Mouse (Mus musculus) hindbrain, embryonic 16.5 days (tissue): ENCODE data around the gene Inpp5d. TPM values are rescaled to one million over a fixed set of nuclear protein-coding genes. Genes with fewer than 3 reads are reported as not detected.

ENCODE experiments used
- ATAC-seq: fragments of 200-750 bp; cut with Nextera tagmentation; 2 replicates; pipeline ENCODE4 v1.8.0; 2017; ENCODE audit warnings: moderate TSS enrichment, moderate library complexity
- H3K27ac ChIP-seq: fragments of 300-500 bp; sonication (generic); 2 replicates; pipeline ENCODE4 v1.5.1; 2014; ENCODE audit warnings: low read depth, mild to moderate bottlenecking, control low read depth, low read length, moderate library complexity
- H3K27me3 ChIP-seq: fragments of 300-500 bp; sonication (generic); replicated peaks from 2 replicates; pipeline ENCODE4 v1.6.1; 2014; ENCODE audit warnings: low read length; ENCODE audit not compliant: control insufficient read depth, insufficient read depth
- H3K36me3 ChIP-seq: fragments of 300-500 bp; sonication (generic); 2 replicates; pipeline ENCODE4 v1.6.1; 2014; ENCODE audit warnings: mild to moderate bottlenecking, low read length, moderate library complexity, mixed read lengths; ENCODE audit not compliant: control insufficient read depth, insufficient read depth
- H3K4me1 ChIP-seq: fragments of 300-500 bp; sonication (generic); 2 replicates; pipeline ENCODE4 v1.6.1; 2014; ENCODE audit warnings: low read depth, low read length; ENCODE audit not compliant: control insufficient read depth, insufficient read depth
- H3K4me2 ChIP-seq: fragments of 300-500 bp; sonication (generic); 2 replicates; pipeline ENCODE4 v1.6.1; 2014; ENCODE audit warnings: mild to moderate bottlenecking, low read length, control low read depth, moderate library complexity
- H3K4me3 ChIP-seq: fragments of 300-500 bp; sonication (generic); 2 replicates; pipeline ENCODE4 v1.5.1; 2014; ENCODE audit warnings: mild to moderate bottlenecking, low read length, control low read depth, moderate library complexity
- H3K9ac ChIP-seq: fragments of 300-500 bp; sonication (generic); 2 replicates; pipeline ENCODE4 v1.6.1; 2014; ENCODE audit warnings: low read depth, mild to moderate bottlenecking, control low read depth, low read length, moderate library complexity
- H3K9me3 ChIP-seq: fragments of 300-500 bp; sonication (generic); 2 replicates; pipeline ENCODE4 v1.6.1; 2014; ENCODE audit warnings: mild to moderate bottlenecking, low read length, moderate library complexity; ENCODE audit not compliant: control insufficient read depth
- WGBS: fragments of 180-500 bp; shearing (Covaris S2); extraction: QIAGEN DNeasy Blood & Tissue Kit; methylation state at CpG from one replicate; pipeline ENCODE4 v1.1.7; 2014; 5-methylcytosine and 5-hydroxymethylcytosine counted together
- polyA plus RNA-seq: library from polyadenylated mRNA; unstranded; fragments of >200 nt; fragmentation: Nextera tagmentation; extraction: Ambion mirVana; gene quantifications from 2 replicates; pipeline ENCODE4 v1.2.1, GENCODE M21; 2015

Gene Inpp5d
- polyA plus RNA-seq, 1 experiment from 2014 or later: 3.2 TPM

- H3K4me3 ChIP-seq: no peak overlapping the region
- no peaks in the 10 kb centered on the region for H3K36me3 ChIP-seq
- ATAC-seq: no peak
- H3K27ac ChIP-seq: no peak overlapping the region
- 74% methylated on average over 4 of the region's 4 CpGs for WGBS
- no peaks in the 10 kb centered on the region; the same call in 1 of the 2 replicates for H3K27me3 ChIP-seq
- H3K4me1 ChIP-seq: no peaks in the 10 kb centered on the region
- no peaks in the 10 kb centered on the region for H3K9me3 ChIP-seq
- no peak overlapping the region for H3K4me2 ChIP-seq
- H3K9ac ChIP-seq: no peak overlapping the region
Observed at GRCm38 (mm10) chr1:87723351-87723750, 103.2 kb downstream of the Inpp5d start.

- no peak overlapping the region for H3K27ac ChIP-seq
- no peaks in the 10 kb centered on the region for H3K4me1 ChIP-seq
- H3K4me3 ChIP-seq: no peak overlapping the region
- no peak for ATAC-seq
- no peak overlapping the region for H3K4me2 ChIP-seq
- no peaks in the 10 kb centered on the region for H3K27me3 ChIP-seq
- H3K36me3 ChIP-seq: no peaks in the 10 kb centered on the region
- H3K9me3 ChIP-seq: no peaks in the 10 kb centered on the region
- H3K9ac ChIP-seq: no peak overlapping the region
- 75% methylated on average over 2 of the region's 2 CpGs for WGBS
Observed at GRCm38 (mm10) chr1:87729070-87729469, 109.0 kb downstream of the Inpp5d start.

- no peak overlapping the region for H3K4me3 ChIP-seq
- H3K4me1 ChIP-seq: no peaks in the 10 kb centered on the region
- no peak overlapping the region for H3K27ac ChIP-seq
- 78% methylated on average over 6 of the region's 6 CpGs for WGBS
- no peak overlapping the region for H3K4me2 ChIP-seq
- H3K9me3 ChIP-seq: no peaks in the 10 kb centered on the region
- no peaks in the 10 kb centered on the region for H3K27me3 ChIP-seq
- H3K9ac ChIP-seq: no peak overlapping the region
- ATAC-seq: no peak
- H3K36me3 ChIP-seq: no peaks in the 10 kb centered on the region
Observed at GRCm38 (mm10) chr1:87729850-87730249, 109.7 kb downstream of the Inpp5d start.

- ATAC-seq: no peak
- no peak overlapping the region for H3K4me3 ChIP-seq
- no peak overlapping the region for H3K9ac ChIP-seq
- no peaks in the 10 kb centered on the region for H3K27me3 ChIP-seq
- H3K27ac ChIP-seq: no peak overlapping the region
- no peaks in the 10 kb centered on the region for H3K36me3 ChIP-seq
- H3K4me1 ChIP-seq: no peaks in the 10 kb centered on the region
- no peak overlapping the region for H3K4me2 ChIP-seq
- H3K9me3 ChIP-seq: no peaks in the 10 kb centered on the region
- 84% methylated on average over 7 of the region's 7 CpGs for WGBS
Observed at GRCm38 (mm10) chr1:87730271-87730670, 110.2 kb downstream of the Inpp5d start.

- no peak overlapping the region for H3K27ac ChIP-seq
- H3K4me2 ChIP-seq: no peak overlapping the region
- ATAC-seq: no peak
- H3K27me3 ChIP-seq: no peaks in the 10 kb centered on the region
- 80% methylated on average over 5 of the region's 5 CpGs for WGBS
- H3K36me3 ChIP-seq: no peaks in the 10 kb centered on the region
- no peak overlapping the region for H3K4me3 ChIP-seq
- no peak overlapping the region for H3K9ac ChIP-seq
- H3K9me3 ChIP-seq: no peaks in the 10 kb centered on the region
- no peaks in the 10 kb centered on the region for H3K4me1 ChIP-seq
Observed at GRCm38 (mm10) chr1:87733212-87733611, 113.1 kb downstream of the Inpp5d start.

GRCm38 (mm10) chr1:87734153-87734552 is 114.0 kb downstream of the Inpp5d start:
- no peaks in the 10 kb centered on the region for H3K27me3 ChIP-seq
- H3K4me2 ChIP-seq: no peak overlapping the region
- H3K27ac ChIP-seq: no peak overlapping the region
- no peak overlapping the region for H3K4me3 ChIP-seq
- WGBS: 78% methylated on average over 3 of the region's 3 CpGs
- no peaks in the 10 kb centered on the region for H3K4me1 ChIP-seq
- no peaks in the 10 kb centered on the region for H3K9me3 ChIP-seq
- no peaks in the 10 kb centered on the region for H3K36me3 ChIP-seq
- ATAC-seq: no peak
- H3K9ac ChIP-seq: no peak overlapping the region

DNA sequence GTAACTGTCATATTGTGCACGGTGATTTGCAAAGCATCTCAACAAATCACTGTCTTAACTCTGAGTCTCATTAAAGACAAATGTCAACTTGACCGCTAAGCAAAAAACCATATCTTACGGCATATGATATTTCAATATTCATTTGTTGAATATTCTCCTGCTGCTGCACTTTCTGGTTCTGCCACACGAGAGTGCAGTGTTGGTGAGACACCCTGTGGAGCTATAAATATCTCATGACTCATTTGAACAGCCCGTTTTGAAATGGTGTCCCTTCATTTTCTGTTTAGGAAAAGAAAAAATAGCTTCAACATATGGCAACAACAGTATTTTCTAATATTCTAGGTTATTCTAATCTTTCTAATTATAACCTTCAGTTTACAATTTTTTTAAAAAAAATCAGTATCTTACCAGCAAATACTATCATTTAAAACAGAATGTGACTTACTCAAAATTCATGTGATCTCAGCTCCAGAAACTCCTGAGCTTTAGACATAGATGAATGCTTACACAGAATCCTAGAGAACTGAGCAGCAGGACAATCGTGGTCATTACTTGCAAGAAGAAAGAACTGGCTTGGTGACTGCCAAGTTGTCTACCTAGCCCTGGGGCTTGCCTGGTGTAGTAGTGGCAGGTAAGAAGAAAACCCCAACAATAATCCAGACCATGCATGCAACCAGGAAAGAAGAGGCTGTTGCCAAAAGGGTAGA is 120.6 kb downstream of the Inpp5d start:
- WGBS: 78% methylated on average over 6 of the region's 6 CpGs
- no peak overlapping the region for H3K4me3 ChIP-seq
- H3K27ac ChIP-seq: no peak overlapping the region
- no peak for ATAC-seq
- no peaks in the 10 kb centered on the region for H3K9me3 ChIP-seq
- no peaks in the 10 kb centered on the region for H3K4me1 ChIP-seq
- H3K36me3 ChIP-seq: no peaks in the 10 kb centered on the region
- no peaks in the 10 kb centered on the region for H3K27me3 ChIP-seq
- H3K4me2 ChIP-seq: no peak overlapping the region
- H3K9ac ChIP-seq: no peak overlapping the region

DNA sequence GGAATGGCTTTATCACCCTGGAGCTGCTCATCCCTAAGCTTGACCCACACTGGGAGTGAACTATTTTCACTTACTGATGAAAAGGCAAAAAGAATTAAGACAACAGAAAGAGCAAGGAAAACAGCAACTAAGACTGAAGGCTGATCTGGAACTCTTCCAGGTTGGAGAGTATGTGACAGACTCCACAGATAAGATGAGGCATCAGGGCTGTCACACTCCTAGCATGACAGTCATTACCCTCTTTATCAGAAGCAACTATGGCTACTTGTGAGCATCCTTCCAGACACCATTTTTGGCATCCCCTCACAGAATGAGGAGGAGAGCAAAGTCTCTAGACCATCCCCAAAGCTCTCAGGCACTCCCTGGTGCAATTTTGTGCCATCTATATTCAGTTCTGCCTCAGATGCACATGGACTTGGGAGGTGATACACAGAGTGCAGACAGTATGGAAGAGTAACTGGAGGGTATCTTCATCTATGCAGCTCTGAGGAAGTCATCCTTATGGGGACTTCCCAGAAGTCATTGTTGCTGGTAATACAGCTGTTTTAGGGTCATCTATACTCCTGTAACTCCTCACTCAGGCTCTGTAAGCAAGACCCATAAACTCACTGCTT is 129.4 kb downstream of the Inpp5d start:
- Histone ChIP-seq H3K4me1 (no peaks in the 10 kb centered on the region), H3K4me3 (no peak overlapping the region), H3K36me3 (no peaks in the 10 kb centered on the region), H3K27ac (no peak overlapping the region), H3K27me3 (no peaks in the 10 kb centered on the region; the same call in 1 of the 2 replicates), H3K4me2 (no peak overlapping the region), H3K9ac (no peak overlapping the region), H3K9me3 (no peaks in the 10 kb centered on the region)
- ATAC-seq: no peak

DNA sequence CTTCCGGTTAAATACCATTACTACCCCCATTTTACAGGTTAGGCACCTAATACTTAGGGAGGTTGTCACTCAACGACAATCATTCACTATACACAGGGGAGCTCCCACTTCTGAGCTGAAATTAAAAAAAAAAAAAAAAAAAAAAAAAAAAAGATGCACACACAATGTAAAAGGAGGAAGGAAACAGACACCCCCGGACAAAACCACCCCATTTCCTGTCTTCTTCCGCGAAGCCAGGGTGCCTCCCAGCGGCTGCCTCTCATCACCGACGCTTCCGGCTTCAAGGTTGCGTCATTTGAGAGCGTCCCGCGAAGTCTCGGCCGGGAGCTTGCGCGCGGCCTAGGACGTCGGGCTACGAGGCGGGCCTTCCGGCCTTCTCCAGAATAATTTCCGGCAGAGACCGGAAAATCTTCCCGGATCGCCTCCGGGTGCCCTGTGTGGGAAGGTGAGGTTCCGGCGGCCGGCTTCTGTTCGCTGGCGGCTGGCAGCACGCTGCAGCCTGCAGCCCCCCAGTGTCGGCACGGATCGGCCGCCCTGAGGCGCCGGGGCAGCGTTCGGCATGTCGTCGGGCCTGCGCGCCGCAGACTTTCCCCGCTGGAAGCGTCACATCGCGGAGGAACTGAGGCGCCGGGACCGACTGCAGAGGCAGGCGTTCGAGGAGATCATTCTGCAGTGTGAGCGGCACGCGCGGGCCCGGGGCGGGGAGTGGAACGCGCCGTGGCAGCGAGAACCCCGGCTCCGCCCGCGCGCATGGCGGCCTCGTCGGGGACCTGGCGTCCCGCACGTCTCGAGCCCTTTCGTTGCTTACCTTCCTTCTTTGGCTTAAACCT is 135.7 kb downstream of the Inpp5d start, which contains the start of gene Atg16l1:
Atg16l1 (plus strand) TSS at position 230 of the 830 bp plus-strand sequence.
- Histone ChIP-seq H3K9me3 (no peaks in the 10 kb centered on the region), H3K4me3 (peak within 1 kb of the TSS; percentile 95), H3K4me1 (peaks cover 11% of the 10 kb centered on the region), H3K36me3 (peaks cover 7% of the 10 kb centered on the region), H3K27me3 (no peaks in the 10 kb centered on the region), H3K4me2 (peak within 1 kb of the TSS; percentile 85), H3K9ac (peak within 1 kb of the TSS; percentile 97), H3K27ac (peak within 1 kb of the TSS; percentile 93)
- under 1% methylated on average over 73 of the region's 79 CpGs for WGBS
- ATAC-seq: peak; percentile 99
